Mouse (Mus musculus) G1E-ER4 (cell line): ENCODE results near the gene Hspa1a. TPM values are rescaled to one million over a fixed set of nuclear protein-coding genes. Genes with fewer than 3 reads are reported as not detected.

Experiments
- GATA1 ChIP-seq: IDR thresholded peaks from one replicate; pipeline ENCODE4 v1.8.0; 2012; ENCODE audit warnings: low read length, inconsistent platforms
- polyA plus RNA-seq: library from polyadenylated mRNA; stranded (reverse); fragments of >175 nt; gene quantifications from 2 replicates; pipeline ENCODE4 v1.2.3, GENCODE M21; 2012

Hspa1a gene
- polyA plus RNA-seq, 1 experiment: not detected

- no peak for TF ChIP-seq GATA1
Observed at GRCm38 (mm10) chr17:34953904-34954303, 18.1 kb downstream of the Hspa1a start.

- no peak for TF ChIP-seq GATA1
Observed at GRCm38 (mm10) chr17:34953258-34953657, 18.7 kb downstream of the Hspa1a start.

- no peak for TF ChIP-seq GATA1
Observed at GRCm38 (mm10) chr17:34952378-34953040, 19.4 kb downstream of the Hspa1a start.

GRCm38 (mm10) chr17:34951636-34952377 is 20.1 kb downstream of the Hspa1a start:
- TF ChIP-seq GATA1: no peak

GRCm38 (mm10) chr17:34950514-34951455 is 21.2 kb downstream of the Hspa1a start:
- no peak for TF ChIP-seq GATA1

GRCm38 (mm10) chr17:34949553-34949969 is 22.4 kb downstream of the Hspa1a start:
- no peak for TF ChIP-seq GATA1

GRCm38 (mm10) chr17:34947606-34948005 is 24.4 kb downstream of the Hspa1a start:
- TF ChIP-seq GATA1: no peak

GRCm38 (mm10) chr17:34946486-34947140 is 25.3 kb downstream of the Hspa1a start:
- TF ChIP-seq GATA1: no peak

GRCm38 (mm10) chr17:34944362-34944761 is 27.6 kb downstream of the Hspa1a start:
- TF ChIP-seq GATA1: no peak

- TF ChIP-seq GATA1: no peak
Observed at GRCm38 (mm10) chr17:34943128-34943815, 28.7 kb downstream of the Hspa1a start.

- no peak for TF ChIP-seq GATA1
Observed at GRCm38 (mm10) chr17:34941344-34942041, 30.5 kb downstream of the Hspa1a start.

- no peak for TF ChIP-seq GATA1
Observed at GRCm38 (mm10) chr17:34937960-34938505, 33.9 kb downstream of the Hspa1a start.

GRCm38 (mm10) chr17:34934830-34935229 is 37.1 kb downstream of the Hspa1a start:
- TF ChIP-seq GATA1: no peak

GRCm38 (mm10) chr17:34934031-34934430 is 37.9 kb downstream of the Hspa1a start:
- TF ChIP-seq GATA1: no peak
